Mouse (Mus musculus): ENCODE measurements around the gene Tbc1d10b.

Gene Tbc1d10b

GRCm38 (mm10) chr7:127208553-127209438 is 528 bp upstream of the Tbc1d10b start, which contains the start of gene Mylpf:
Gene Mylpf, plus strand, starts transcription at chr7:127208890.
- in situ Hi-C loops (cut with MboI, MseI), result loop anchor here (25.0 kb wide), 1 partner anchor 1029 kb away; the partner anchor contains the start of genes 9130023H24Rik, Armc5 and Tgfb1i1

- in situ Hi-C loops (cut with MboI, MseI), result loop anchor here (25.0 kb wide), 1 partner anchor 1030 kb away; the partner anchor contains the start of genes 9130023H24Rik, Armc5 and Tgfb1i1
These were observed 634 bp downstream of the Tbc1d10b start for GRCm38 (mm10) chr7:127207374-127208294.

GRCm38 (mm10) chr7:127206606-127207005 is 1.7 kb downstream of the Tbc1d10b start:
- in situ Hi-C loops (cut with MboI, MseI), result loop anchor here (25.0 kb wide), 1 partner anchor 1031 kb away; the partner anchor contains the start of genes 9130023H24Rik, Armc5 and Tgfb1i1

GRCm38 (mm10) chr7:127196484-127196883 is 11.8 kb downstream of the Tbc1d10b start:
- in situ Hi-C loops (cut with MboI, MseI), result loop anchor here (5.0 to 25.0 kb wide), 3 partner anchors 59 to 1191 kb away; partner anchors contain the start of gene Spn

GRCm38 (mm10) chr7:127195544-127196295 is 12.5 kb downstream of the Tbc1d10b start, which contains the start of gene Cd2bp2:
Gene Cd2bp2, minus strand, starts transcription at chr7:127196050.
- in situ Hi-C loops (cut with MboI, MseI), result loop anchor here (5.0 to 25.0 kb wide), 3 partner anchors 58 to 1192 kb away; partner anchors contain the start of gene Spn

- in situ Hi-C loops (cut with MboI, MseI), result loop anchor here (5.0 to 25.0 kb wide), 3 partner anchors 57 to 1193 kb away; partner anchors contain the start of gene Spn
These were observed 13.6 kb downstream of the Tbc1d10b start for GRCm38 (mm10) chr7:127194633-127195029.

GRCm38 (mm10) chr7:127194011-127194632 is 14.1 kb downstream of the Tbc1d10b start:
- in situ Hi-C loops (cut with MboI, MseI), result loop anchor here (25.0 kb wide), 1 partner anchor 1193 kb away; no protein-coding TSS in a partner anchor

- in situ Hi-C loops (cut with MboI, MseI), result loop anchor here (25.0 kb wide), 1 partner anchor 1194 kb away; no protein-coding TSS in a partner anchor
These were observed 15.3 kb downstream of the Tbc1d10b start for GRCm38 (mm10) chr7:127192989-127193388.

- in situ Hi-C loops (cut with MboI, MseI), result loop anchor here (25.0 kb wide), 1 partner anchor 1197 kb away; no protein-coding TSS in a partner anchor
These were observed 17.6 kb downstream of the Tbc1d10b start for GRCm38 (mm10) chr7:127190672-127191071.

- in situ Hi-C loops (cut with MboI, MseI), result loop anchor here (25.0 kb wide), 1 partner anchor 1199 kb away; no protein-coding TSS in a partner anchor
These were observed 19.7 kb downstream of the Tbc1d10b start for GRCm38 (mm10) chr7:127188305-127189276.

- in situ Hi-C loops (cut with MboI, MseI), result loop anchor here (25.0 kb wide), 1 partner anchor 1200 kb away; no protein-coding TSS in a partner anchor
These were observed 20.9 kb downstream of the Tbc1d10b start for GRCm38 (mm10) chr7:127187351-127187750.

- in situ Hi-C loops (cut with MboI, MseI), result loop anchor here (25.0 kb wide), 1 partner anchor 1202 kb away; no protein-coding TSS in a partner anchor
These were observed 22.7 kb downstream of the Tbc1d10b start for GRCm38 (mm10) chr7:127185601-127186000.

GRCm38 (mm10) chr7:127184720-127185119 is 23.5 kb downstream of the Tbc1d10b start:
- in situ Hi-C loops (cut with MboI, MseI), result loop anchor here (25.0 kb wide), 1 partner anchor 1203 kb away; no protein-coding TSS in a partner anchor

GRCm38 (mm10) chr7:127183828-127184227 is 24.4 kb downstream of the Tbc1d10b start:
- in situ Hi-C loops (cut with MboI, MseI), result loop anchor here (25.0 kb wide), 1 partner anchor 1203 kb away; no protein-coding TSS in a partner anchor

GRCm38 (mm10) chr7:127183345-127183744 is 24.9 kb downstream of the Tbc1d10b start:
- in situ Hi-C loops (cut with MboI, MseI), result loop anchor here (25.0 kb wide), 1 partner anchor 1204 kb away; no protein-coding TSS in a partner anchor

GRCm38 (mm10) chr7:127181724-127182123 is 26.5 kb downstream of the Tbc1d10b start:
- in situ Hi-C loops (cut with MboI, MseI), result loop anchor here (25.0 kb wide), 1 partner anchor 1206 kb away; no protein-coding TSS in a partner anchor

- in situ Hi-C loops (cut with MboI, MseI), result loop anchor here (25.0 kb wide), 1 partner anchor 1207 kb away; no protein-coding TSS in a partner anchor
These were observed 27.5 kb downstream of the Tbc1d10b start for GRCm38 (mm10) chr7:127180783-127181182.

- in situ Hi-C loops (cut with MboI, MseI), result loop anchor here (25.0 kb wide), 1 partner anchor 1210 kb away; no protein-coding TSS in a partner anchor
These were observed 31.3 kb downstream of the Tbc1d10b start for GRCm38 (mm10) chr7:127176937-127177336.

All from T-helper 1 cell (primary cell).